24 mouse cellular contexts compared by ENCODE assay signal in the genomic region with DNA sequence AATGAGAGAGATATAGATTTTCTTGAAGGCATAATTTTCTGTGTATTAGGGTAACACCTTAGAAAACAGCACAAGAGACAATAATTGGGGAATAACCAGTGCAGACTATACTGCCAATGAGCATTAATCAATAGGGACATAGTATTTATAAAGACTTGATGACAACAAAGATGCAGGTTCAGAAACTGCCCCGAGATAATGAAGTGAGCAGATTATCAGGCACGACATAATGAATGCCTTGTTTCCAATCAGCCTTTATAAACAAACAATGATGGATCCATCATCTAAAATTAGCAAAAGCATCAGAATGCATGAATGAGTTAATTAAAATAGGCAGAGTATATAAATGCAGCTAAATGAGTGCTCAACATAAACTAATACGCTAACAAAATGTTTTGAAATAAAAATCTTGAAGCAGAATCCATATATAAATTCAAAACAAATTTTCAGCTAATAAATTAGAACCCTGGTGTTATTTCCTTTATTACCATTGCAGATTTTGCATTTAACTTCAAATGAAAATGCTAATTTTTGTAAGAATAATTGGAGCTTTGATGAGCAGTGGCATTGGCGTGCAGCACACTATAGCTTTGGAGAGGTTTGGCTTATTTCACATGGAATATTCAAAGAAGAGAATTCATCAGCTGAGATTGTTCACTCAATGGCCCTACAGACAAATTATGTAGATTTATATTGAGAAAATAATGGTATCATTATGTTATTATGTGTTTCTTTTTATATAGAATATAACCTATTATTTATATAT.
DNase-seq lines count a peak whose midpoint lies in the region; ATAC-seq and TF ChIP-seq lines count a peak whose summit lies in the region.
"Had no signal": no experiment of that assay in that cellular context is flagged by ENCODE, and none has a peak within 500 bp of the region (broad histone marks: within the 10 kb centered on the region; RNA-seq: fewer than 3 reads in every experiment).

No protein-coding gene starts in this region.

- H3K4me2 ChIP-seq in forebrain, embryonic 11.5 days (ENCODE audit: low read depth, low read length, severe bottlenecking), result no peak overlapping the region
- H3K4me2 ChIP-seq in forebrain, postnatal 0 days (ENCODE audit: low read depth), result no peak overlapping the region
- H3K4me2 ChIP-seq in forebrain, embryonic 13.5 days, result no peak overlapping the region
- H3K4me2 ChIP-seq in forebrain, embryonic 16.5 days (ENCODE audit: low read length), result no peak overlapping the region
- H3K4me2 ChIP-seq: embryonic facial prominence, embryonic 12.5 days had no signal

- no peaks in the 10 kb centered on the region for H3K27me3 ChIP-seq in forebrain, embryonic 11.5 days (ENCODE audit: control insufficient read depth, insufficient read depth, low read length)
- H3K27me3 ChIP-seq in forebrain, postnatal 0 days (ENCODE audit: insufficient read depth, low read length), result no peaks in the 10 kb centered on the region
- H3K27me3 ChIP-seq in forebrain, embryonic 13.5 days, result no peaks in the 10 kb centered on the region
- H3K27me3 ChIP-seq in forebrain, embryonic 10.5 days (ENCODE audit: poor library complexity, severe bottlenecking), result no peaks in the 10 kb centered on the region
- no peaks in the 10 kb centered on the region for H3K27me3 ChIP-seq in forebrain, embryonic 16.5 days (replicated peaks; ENCODE audit: control insufficient read depth, insufficient read depth, low read length)
- H3K27me3 ChIP-seq in cerebellum, adult 2 months (ENCODE audit: control insufficient read depth, insufficient read depth, low read length), result no peaks in the 10 kb centered on the region
- H3K27me3 ChIP-seq: CH12.LX; embryonic facial prominence, embryonic 12.5 days; Patski had no signal

- no peaks in the 10 kb centered on the region for H3K36me3 ChIP-seq in forebrain, embryonic 11.5 days (ENCODE audit: control insufficient read depth, insufficient read depth, low read length)
- H3K36me3 ChIP-seq in forebrain, postnatal 0 days (ENCODE audit: insufficient read depth), result no peaks in the 10 kb centered on the region
- H3K36me3 ChIP-seq in forebrain, embryonic 13.5 days (ENCODE audit: poor library complexity, severe bottlenecking), result no peaks in the 10 kb centered on the region
- no peaks in the 10 kb centered on the region for H3K36me3 ChIP-seq in forebrain, embryonic 10.5 days (replicated peaks)
- no peaks in the 10 kb centered on the region for H3K36me3 ChIP-seq in forebrain, embryonic 16.5 days (ENCODE audit: control insufficient read depth, insufficient read depth)
- H3K36me3 ChIP-seq: embryonic facial prominence, embryonic 10.5 days; embryonic facial prominence, embryonic 12.5 days; G1E had no signal

- TF ChIP-seq POLR2A in cerebellum, adult 2 months (IDR thresholded peaks at IDR 0.05; ENCODE audit: borderline replicate concordance, insufficient read depth, low read length), result no peak

- DNase-seq in forebrain, embryonic 11.5 days (ENCODE audit: low spot score), result no peak
- DNase-seq in forebrain, postnatal 0 days, result no peak
- DNase-seq in forebrain, embryonic 10.5 days (ENCODE audit: extremely low spot score, low spot score), result no peak
- peak; percentile 63 for DNase-seq in retina, postnatal 1 day
- no peak for DNase-seq in retina, embryonic 14.5 days (ENCODE audit: low spot score)
- DNase-seq in cerebellum, adult 2 months, result no peak
- DNase-seq: adrenal gland, adult 8-10 months; adrenal gland, postnatal 14 days; adrenal gland, postnatal 36 days; B cell, adult 2 months; cerebellum, adult 11 months; cerebellum, adult 18-20 months; cerebellum, adult 9-10 months; cerebellum, postnatal 10 days; cerebellum, postnatal 25 days had no signal

- TF ChIP-seq CTCF in forebrain, postnatal 0 days (IDR thresholded peaks at IDR 0.05; ENCODE audit: low read depth), result no peak
- TF ChIP-seq CTCF in cerebellum, adult 2 months (IDR thresholded peaks at IDR 0.05; ENCODE audit: borderline replicate concordance, insufficient read depth, low read depth, low read length), result no peak

- no peak overlapping the region for H3K4me3 ChIP-seq in forebrain, embryonic 11.5 days (ENCODE audit: low read depth, low read length)
- H3K4me3 ChIP-seq in forebrain, postnatal 0 days (ENCODE audit: low read depth, low read length), result no peak overlapping the region
- H3K4me3 ChIP-seq in forebrain, embryonic 13.5 days, result no peak overlapping the region
- no peak overlapping the region for H3K4me3 ChIP-seq in forebrain, embryonic 10.5 days
- no peak overlapping the region for H3K4me3 ChIP-seq in forebrain, embryonic 16.5 days (replicated peaks; ENCODE audit: low read length)
- H3K4me3 ChIP-seq in cerebellum, adult 2 months (replicated peaks; ENCODE audit: insufficient read depth, low read depth, low read length), result no peak overlapping the region
- H3K4me3 ChIP-seq: embryonic facial prominence, embryonic 10.5 days; embryonic facial prominence, embryonic 12.5 days had no signal

- ATAC-seq in forebrain, embryonic 11.5 days (replicated peaks; ENCODE audit: low FRiP score), result 0 out of 2 replicates have a peak, but pooled peaks have one; percentile 53
- no peak for ATAC-seq in forebrain, postnatal 0 days
- ATAC-seq in forebrain, embryonic 13.5 days, result peak; percentile 87; the same call in 1 of the 2 replicates
- peak; percentile 72 for ATAC-seq in forebrain, embryonic 16.5 days
- ATAC-seq: activated CD4-positive, CD25-positive, alpha-beta regulatory T cell, adult 4 months; CD4-positive, CD25-positive, alpha-beta regulatory T cell, adult 4 months; Patski had no signal

- no peak overlapping the region for H3K9ac ChIP-seq in forebrain, embryonic 11.5 days (ENCODE audit: low read length)
- no peak overlapping the region for H3K9ac ChIP-seq in forebrain, postnatal 0 days
- H3K9ac ChIP-seq in forebrain, embryonic 13.5 days, result no peak overlapping the region
- H3K9ac ChIP-seq in forebrain, embryonic 16.5 days (replicated peaks; ENCODE audit: low read depth, low read length), result no peak overlapping the region
- H3K9ac ChIP-seq: embryonic facial prominence, embryonic 12.5 days had no signal

- H3K9me3 ChIP-seq in forebrain, embryonic 11.5 days (ENCODE audit: control insufficient read depth, low read length), result no peaks in the 10 kb centered on the region
- no peaks in the 10 kb centered on the region for H3K9me3 ChIP-seq in forebrain, postnatal 0 days (ENCODE audit: low read length)
- H3K9me3 ChIP-seq in forebrain, embryonic 13.5 days (replicated peaks), result no peaks in the 10 kb centered on the region
- no peaks in the 10 kb centered on the region for H3K9me3 ChIP-seq in forebrain, embryonic 10.5 days
- no peaks in the 10 kb centered on the region for H3K9me3 ChIP-seq in forebrain, embryonic 16.5 days (ENCODE audit: control insufficient read depth, low read length)
- H3K9me3 ChIP-seq: embryonic facial prominence, embryonic 10.5 days; embryonic facial prominence, embryonic 12.5 days; G1E had no signal

- no peak overlapping the region for H3K27ac ChIP-seq in forebrain, embryonic 11.5 days (ENCODE audit: low read depth, low read length)
- no peak overlapping the region for H3K27ac ChIP-seq in forebrain, postnatal 0 days (ENCODE audit: low read depth, low read length)
- H3K27ac ChIP-seq in forebrain, embryonic 13.5 days, result no peak overlapping the region
- no peak overlapping the region for H3K27ac ChIP-seq in forebrain, embryonic 10.5 days
- no peak overlapping the region for H3K27ac ChIP-seq in forebrain, embryonic 16.5 days (ENCODE audit: low read length)
- H3K27ac ChIP-seq in cerebellum, adult 2 months (ENCODE audit: insufficient read depth, low read length), result no peak overlapping the region
- H3K27ac ChIP-seq: embryonic facial prominence, embryonic 10.5 days; embryonic facial prominence, embryonic 12.5 days had no signal

- 62% methylated on average over 4 of the region's 4 CpGs for WGBS in forebrain, embryonic 11.5 days
- WGBS in forebrain, postnatal 0 days, result 26% methylated on average over 4 of the region's 4 CpGs
- 37% methylated on average over 4 of the region's 4 CpGs for WGBS in forebrain, embryonic 13.5 days
- 76% methylated on average over 4 of the region's 4 CpGs for WGBS in forebrain, embryonic 10.5 days
- WGBS in forebrain, embryonic 16.5 days, result 20% methylated on average over 4 of the region's 4 CpGs
- WGBS in cerebellum, adult 2 months, result 74% methylated on average over 4 of the region's 4 CpGs

- H3K4me1 ChIP-seq in forebrain, embryonic 11.5 days (replicated peaks; ENCODE audit: control insufficient read depth, insufficient read depth, low read length), result no peaks in the 10 kb centered on the region
- no peaks in the 10 kb centered on the region for H3K4me1 ChIP-seq in forebrain, postnatal 0 days (ENCODE audit: insufficient read depth)
- no peaks in the 10 kb centered on the region for H3K4me1 ChIP-seq in forebrain, embryonic 13.5 days
- no peaks in the 10 kb centered on the region for H3K4me1 ChIP-seq in forebrain, embryonic 10.5 days
- H3K4me1 ChIP-seq in forebrain, embryonic 16.5 days (replicated peaks; ENCODE audit: control insufficient read depth, insufficient read depth, low read length), result no peaks in the 10 kb centered on the region
- no peaks in the 10 kb centered on the region for H3K4me1 ChIP-seq in cerebellum, adult 2 months (ENCODE audit: control insufficient read depth, insufficient read depth, low read length)
- H3K4me1 ChIP-seq: embryonic facial prominence, embryonic 10.5 days; embryonic facial prominence, embryonic 12.5 days had no signal
